ENCODE assay signal across 9 mouse cellular contexts in the genomic region with DNA sequence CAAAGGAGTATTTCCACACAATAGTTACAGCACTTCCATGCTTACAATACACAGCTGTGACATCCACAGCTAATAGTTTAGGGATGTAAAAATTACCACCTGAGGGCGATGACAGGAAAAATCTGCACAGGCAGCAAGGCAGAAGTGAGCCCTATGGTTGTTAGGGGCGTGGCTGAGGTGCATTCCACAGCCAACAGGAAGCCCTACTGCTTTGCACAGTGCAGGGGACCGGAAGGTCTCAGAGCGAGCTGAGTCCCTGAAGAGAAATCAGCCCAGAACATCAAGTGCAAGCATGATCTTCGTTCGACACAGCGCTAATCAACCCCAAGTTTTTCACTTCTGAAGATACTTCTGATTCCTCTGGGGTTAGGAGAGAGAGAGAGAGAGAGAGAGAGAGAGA. TPM values are rescaled to one million over a fixed set of nuclear protein-coding genes. Genes with fewer than 3 reads are reported as not detected.
DNase-seq lines count a peak whose midpoint lies in the region; ATAC-seq lines count a peak whose summit lies in the region.
"Had no signal": no experiment of that assay in that cellular context is flagged by ENCODE, and none has a peak within 500 bp of the region (broad histone marks: within the 10 kb centered on the region; RNA-seq: fewer than 3 reads in every experiment).

No protein-coding gene starts in this region.

- peak; percentile 60 to 69 for DNase-seq in B cell, adult 2 months
- peak; percentile 74 for DNase-seq in T-cell, adult 2 months (ENCODE audit: low spot score)
- DNase-seq in induced T-regulatory cell, adult 2 months (ENCODE audit: low read depth), result peak; percentile 72
- peak; percentile 7 to 48 for DNase-seq in natural killer cell, adult 2 months (ENCODE audit: low spot score in 2 of 2)
- DNase-seq in midbrain, embryonic 10.5 days (ENCODE audit: low spot score), result no peak
- DNase-seq in ovary, postnatal 14 days (ENCODE audit: low spot score), result no peak

- no peaks in the 10 kb centered on the region for H3K9me3 ChIP-seq in hindbrain, embryonic 12.5 days (replicated peaks)
- H3K9me3 ChIP-seq in midbrain, embryonic 16.5 days (replicated peaks; ENCODE audit: control insufficient read depth, low read length, poor library complexity, severe bottlenecking), result no peaks in the 10 kb centered on the region
- no peaks in the 10 kb centered on the region for H3K9me3 ChIP-seq in midbrain, embryonic 10.5 days (replicated peaks)
- H3K9me3 ChIP-seq: neural tube, embryonic 12.5 days had no signal

- no peaks in the 10 kb centered on the region for H3K36me3 ChIP-seq in hindbrain, embryonic 12.5 days
- H3K36me3 ChIP-seq in midbrain, embryonic 16.5 days (ENCODE audit: control insufficient read depth, insufficient read depth, low read length), result no peaks in the 10 kb centered on the region
- no peaks in the 10 kb centered on the region for H3K36me3 ChIP-seq in midbrain, embryonic 10.5 days
- H3K36me3 ChIP-seq: neural tube, embryonic 12.5 days had no signal

- ATAC-seq in hindbrain, embryonic 12.5 days (ENCODE audit: low FRiP score), result no peak
- ATAC-seq in midbrain, embryonic 16.5 days, result no peak

- H3K4me3 ChIP-seq in hindbrain, embryonic 12.5 days, result no peak overlapping the region
- H3K4me3 ChIP-seq in midbrain, embryonic 16.5 days (ENCODE audit: low read depth, low read length), result no peak overlapping the region
- H3K4me3 ChIP-seq in midbrain, embryonic 10.5 days, result no peak overlapping the region
- H3K4me3 ChIP-seq: neural tube, embryonic 12.5 days had no signal

- 49% methylated on average over 7 of the region's 7 CpGs for WGBS in hindbrain, embryonic 12.5 days
- WGBS in midbrain, embryonic 16.5 days, result 64% methylated on average over 7 of the region's 7 CpGs
- 63% methylated on average over 7 of the region's 7 CpGs for WGBS in midbrain, embryonic 10.5 days

- H3K4me2 ChIP-seq in hindbrain, embryonic 12.5 days (replicated peaks), result no peak overlapping the region
- H3K4me2 ChIP-seq in midbrain, embryonic 16.5 days (ENCODE audit: low read length), result no peak overlapping the region
- H3K4me2 ChIP-seq: neural tube, embryonic 12.5 days had no signal

- no peaks in the 10 kb centered on the region for H3K27me3 ChIP-seq in hindbrain, embryonic 12.5 days
- no peaks in the 10 kb centered on the region for H3K27me3 ChIP-seq in midbrain, embryonic 16.5 days (ENCODE audit: control insufficient read depth, insufficient read depth, low read depth, low read length)
- no peaks in the 10 kb centered on the region for H3K27me3 ChIP-seq in midbrain, embryonic 10.5 days (ENCODE audit: low read depth, poor library complexity, severe bottlenecking)
- H3K27me3 ChIP-seq: neural tube, embryonic 12.5 days had no signal

- no peak overlapping the region for H3K9ac ChIP-seq in hindbrain, embryonic 12.5 days
- no peak overlapping the region for H3K9ac ChIP-seq in midbrain, embryonic 16.5 days (ENCODE audit: low read depth, low read length)
- H3K9ac ChIP-seq: neural tube, embryonic 12.5 days had no signal

- H3K27ac ChIP-seq in hindbrain, embryonic 12.5 days, result no peak overlapping the region
- no peak overlapping the region for H3K27ac ChIP-seq in midbrain, embryonic 16.5 days (ENCODE audit: low read length)
- no peak overlapping the region for H3K27ac ChIP-seq in midbrain, embryonic 10.5 days (replicated peaks)
- H3K27ac ChIP-seq: neural tube, embryonic 12.5 days had no signal

- no peaks in the 10 kb centered on the region for H3K4me1 ChIP-seq in hindbrain, embryonic 12.5 days
- no peaks in the 10 kb centered on the region for H3K4me1 ChIP-seq in midbrain, embryonic 16.5 days (ENCODE audit: control insufficient read depth, insufficient read depth, low read length)
- H3K4me1 ChIP-seq in midbrain, embryonic 10.5 days, result no peaks in the 10 kb centered on the region
- H3K4me1 ChIP-seq: neural tube, embryonic 12.5 days had no signal

RNA-seq across cellular contexts. Expression of a gene that starts 34.4 kb away (rescaled TPM):
- polyA plus RNA-seq in hindbrain, embryonic 12.5 days (2016; fragmentation: Nextera tagmentation; extraction: Ambion mirVana), result 21.5 and 21.6 TPM in 2 replicates
- 17.9 and 24.8 TPM in 2 replicates for polyA plus RNA-seq in midbrain, embryonic 16.5 days (2015; fragmentation: Nextera tagmentation; extraction: Ambion mirVana)
- polyA plus RNA-seq in midbrain, embryonic 10.5 days (2016; fragmentation: Nextera tagmentation; extraction: Ambion mirVana), result 35.3 and 35.6 TPM in 2 replicates

Comparison
In these comparisons a context has a peak if more than half of its experiments do, and no peak if none do; other contexts are left out.
1. DNase-seq: peak in B cell, adult 2 months (2 of 2), T-cell, adult 2 months (single experiment), induced T-regulatory cell, adult 2 months (single experiment) and natural killer cell, adult 2 months (2 of 2); none in midbrain, embryonic 10.5 days (single experiment) and ovary, postnatal 14 days (single experiment).